Mouse (Mus musculus) kidney, adult 10 weeks (tissue): ENCODE results near the gene Oas1d. TPM values are rescaled to one million over a fixed set of nuclear protein-coding genes. Genes with fewer than 3 reads are reported as not detected.

Experiments used
- polyA plus RNA-seq: library from polyadenylated mRNA; stranded (reverse); fragments of 350-450 nt; fragmentation: Illumina TruSeq; extraction: RNeasy Lipid Tissue Mini Kit (QIAGEN cat#74804); gene quantifications from one replicate; pipeline ENCODE4 v1.2.3, GENCODE M21; 2014; ENCODE audit warnings: low read depth, low replicate concordance

The Oas1d gene
- not detected for polyA plus RNA-seq

DNA sequence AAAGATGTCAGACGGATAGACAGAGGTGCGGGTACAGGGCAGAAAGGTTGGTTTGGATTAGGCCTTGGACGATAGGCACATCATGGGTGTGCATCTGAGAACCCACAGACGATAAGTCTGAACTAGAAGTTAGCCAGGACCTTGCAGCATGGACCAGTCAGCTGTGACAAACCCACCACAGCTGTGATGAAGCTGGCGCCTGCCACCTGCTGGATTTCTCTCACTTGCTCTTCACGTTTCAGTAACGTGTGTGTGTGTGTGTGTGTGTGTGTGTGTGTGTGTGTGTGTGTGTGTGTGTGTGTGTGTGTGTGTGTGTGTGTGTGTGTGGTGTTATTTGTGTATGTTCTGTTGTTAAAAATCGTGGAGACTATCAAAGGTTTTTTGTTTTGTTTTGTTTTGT is at the start of gene Oas1d:
Gene Oas1d (plus strand): TSS at position 333 of the 400 bp plus-strand sequence.

DNA sequence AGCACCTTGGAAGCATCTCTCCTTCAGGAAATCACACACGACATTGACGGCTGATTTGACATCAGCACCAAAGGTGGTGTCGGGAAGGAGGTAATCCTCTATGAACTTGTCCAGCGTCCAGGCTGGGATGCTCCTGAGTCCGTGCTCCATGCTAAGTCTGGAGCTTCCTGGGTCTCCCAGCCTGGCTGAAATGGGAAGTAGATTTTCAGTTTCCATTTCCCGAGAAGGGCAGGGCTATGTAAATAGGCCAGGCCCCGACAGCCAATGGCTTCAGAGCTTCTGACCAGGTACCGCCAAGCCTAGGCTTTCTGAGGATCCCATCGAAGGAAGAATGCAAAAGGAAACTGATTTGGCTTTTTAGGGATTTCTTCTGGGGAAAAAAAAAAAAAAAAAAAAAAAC is 26.9 kb upstream of the Oas1d start, which contains the start of gene Oas1g:
Gene Oas1g (minus strand): TSS at position 201 of the 400 bp plus-strand sequence.

DNA sequence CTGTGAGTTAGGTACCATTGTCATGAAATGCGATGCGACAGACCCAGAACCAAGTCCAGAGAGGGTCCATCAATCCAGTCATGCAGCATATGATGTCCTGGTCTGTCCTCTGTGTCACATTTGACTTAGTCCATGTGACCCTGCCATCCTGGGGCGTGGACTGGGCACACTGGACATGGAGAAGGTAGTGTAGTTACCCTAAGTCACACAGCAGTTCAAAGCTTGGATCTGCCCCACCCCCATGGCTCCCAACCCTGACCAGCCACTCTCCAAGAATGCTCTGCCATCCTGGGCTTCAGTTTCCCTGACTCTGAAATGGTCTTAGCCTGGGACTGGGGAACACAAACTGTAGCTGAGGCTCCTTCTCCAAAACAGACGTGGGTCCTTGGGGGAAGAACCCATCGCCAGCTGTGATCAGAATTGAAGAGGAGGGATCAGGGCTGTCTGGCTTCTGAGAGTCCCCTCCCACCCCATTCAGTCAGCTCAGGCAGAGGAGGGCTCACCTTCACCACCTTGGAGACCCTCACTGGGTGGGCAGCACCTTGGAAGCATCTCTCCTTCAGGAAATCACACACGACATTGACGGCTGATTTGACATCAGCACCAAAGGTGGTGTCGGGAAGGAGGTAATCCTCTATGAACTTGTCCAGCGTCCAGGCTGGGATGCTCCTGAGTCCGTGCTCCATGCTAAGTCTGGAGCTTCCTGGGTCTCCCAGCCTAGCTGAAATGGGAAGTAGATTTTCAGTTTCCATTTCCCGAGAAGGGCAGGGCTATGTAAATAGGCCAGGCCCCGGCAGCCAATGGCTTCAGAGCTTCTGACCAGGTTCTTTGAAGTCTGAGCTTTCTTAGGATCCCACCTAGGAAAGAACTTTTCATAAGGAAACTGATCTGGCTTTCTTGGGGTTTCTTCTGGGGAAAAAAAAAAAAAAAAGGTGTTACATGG is 7.3 kb upstream of the Oas1d start, which contains the start of gene Oas1a:
Gene Oas1a (minus strand): TSS at position 731 of the 943 bp plus-strand sequence.

Other genes with a start within 250 kb of the Oas1d start
- not detected for gene Dtx1, start 202.6 kb upstream of the Oas1d start, polyA plus RNA-seq
- gene Oas2, start 164.7 kb upstream of the Oas1d start, polyA plus RNA-seq, result 0.57 TPM
- gene Oas3, start 136.9 kb upstream of the Oas1d start, polyA plus RNA-seq, result not detected
- not detected for gene Oas1e, start 119.0 kb upstream of the Oas1d start, polyA plus RNA-seq
- 0.73 TPM for gene Oas1c, start 102.0 kb upstream of the Oas1d start, polyA plus RNA-seq
- gene Oas1f, start 67.2 kb upstream of the Oas1d start, polyA plus RNA-seq, result not detected
- not detected for gene Oas1h, start 53.1 kb upstream of the Oas1d start, polyA plus RNA-seq
- not detected for gene Oas1g, start 26.9 kb upstream of the Oas1d start, polyA plus RNA-seq
- 0.28 TPM for gene Oas1a, start 7.0 kb upstream of the Oas1d start, polyA plus RNA-seq
- gene Rph3a, start 95.6 kb downstream of the Oas1d start, polyA plus RNA-seq, result 0.49 TPM